Mouse (Mus musculus): ENCODE results near the gene Mavs. TPM values are rescaled to one million over a fixed set of nuclear protein-coding genes. Genes with fewer than 3 reads are reported as not detected.

Gene Mavs
- 18.4 and 19.6 TPM in 2 replicates for polyA plus RNA-seq (2014; fragmentation: Nextera tagmentation; extraction: Ambion mirVana)

DNA sequence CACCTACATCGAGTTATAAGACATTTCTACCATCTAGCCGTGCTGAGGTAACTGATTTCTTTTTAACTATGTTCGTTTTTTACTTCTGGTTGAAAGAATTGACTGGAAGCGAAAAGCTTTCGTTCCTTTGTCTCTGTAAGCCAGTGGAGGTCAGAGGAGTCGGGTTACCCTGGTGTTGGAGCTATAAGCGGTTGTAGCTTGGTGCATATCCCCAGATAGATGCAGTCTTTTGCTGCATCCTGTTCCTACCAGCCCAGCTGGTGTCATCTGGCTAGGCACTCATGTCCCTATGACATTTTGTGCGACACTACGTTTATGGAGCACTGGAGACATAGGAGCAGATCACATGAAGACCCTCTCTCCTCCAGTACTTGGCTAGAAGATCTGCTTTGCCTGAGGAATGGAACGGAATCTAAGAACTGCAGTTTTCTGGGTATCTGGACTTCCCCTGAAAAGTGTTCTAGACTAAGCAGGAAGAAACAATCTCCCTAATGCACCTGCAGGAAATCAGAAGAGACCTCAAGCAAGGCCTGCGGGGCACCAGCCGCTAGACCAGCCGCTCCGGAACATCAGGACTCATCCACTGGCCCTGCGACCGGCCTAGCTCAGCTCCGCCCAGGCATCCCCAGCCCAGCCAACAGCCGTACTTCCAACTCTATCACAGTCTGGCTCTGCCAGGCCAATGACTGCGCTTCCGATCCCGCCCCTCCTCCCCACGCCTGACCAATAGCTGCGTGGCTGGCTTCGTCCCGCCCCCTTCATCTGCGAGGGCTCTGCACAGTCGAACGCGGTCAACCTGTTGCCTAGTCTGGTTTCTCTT is at the start of gene Mavs:
Gene Mavs, plus strand, starts transcription at position 757 of the 820 bp plus-strand sequence.
- H3K36me3 ChIP-seq (ENCODE audit: control insufficient read depth, insufficient read depth, low read length) = no peaks in the 10 kb centered on the region
- H3K4me1 ChIP-seq (ENCODE audit: control insufficient read depth, insufficient read depth, low read length) = peaks cover 15% of the 10 kb centered on the region
- peak within 1 kb of the TSS; percentile 63 for H3K27ac ChIP-seq (replicated peaks; ENCODE audit: low read depth, low read length)
- H3K4me2 ChIP-seq (ENCODE audit: low read depth, low read length) = peak within 1 kb of the TSS; percentile 78
- no peaks in the 10 kb centered on the region for H3K27me3 ChIP-seq (replicated peaks; ENCODE audit: control insufficient read depth, insufficient read depth, low read length)
- WGBS = 8% methylated on average over 27 of the region's 29 CpGs
- peak within 1 kb of the TSS; percentile 64 for H3K4me3 ChIP-seq (ENCODE audit: low read depth, low read length)
- ATAC-seq (ENCODE audit: low read depth) = peak; percentile 100
- DNase-seq (ENCODE audit: low spot score) = peak; percentile 98
- peak within 1 kb of the TSS; percentile 84 for H3K9ac ChIP-seq (ENCODE audit: low read depth, low read length)
- H3K9me3 ChIP-seq (ENCODE audit: control insufficient read depth, low read length) = no peaks in the 10 kb centered on the region

- H3K9me3 ChIP-seq (ENCODE audit: control insufficient read depth, low read length) = no peaks in the 10 kb centered on the region
- H3K27ac ChIP-seq (replicated peaks; ENCODE audit: low read depth, low read length) = peak overlapping the region; percentile 61; the same call in 1 of the 2 replicates
- H3K9ac ChIP-seq (ENCODE audit: low read depth, low read length) = peak overlapping the region; percentile 78
- peaks cover under 1% of the 10 kb centered on the region; the same call in 1 of the 2 replicates for H3K36me3 ChIP-seq (ENCODE audit: control insufficient read depth, insufficient read depth, low read length)
- 3% methylated on average over 12 of the region's 14 CpGs for WGBS
- no peaks in the 10 kb centered on the region for H3K27me3 ChIP-seq (replicated peaks; ENCODE audit: control insufficient read depth, insufficient read depth, low read length)
- peak overlapping the region; percentile 77 for H3K4me2 ChIP-seq (ENCODE audit: low read depth, low read length)
- ATAC-seq (ENCODE audit: low read depth) (peak; percentile 2; the same call in 1 of the 2 replicates), DNase-seq (ENCODE audit: low spot score) (peak; percentile 57)
- peak overlapping the region; percentile 74 for H3K4me3 ChIP-seq (ENCODE audit: low read depth, low read length)
- peaks cover 30% of the 10 kb centered on the region for H3K4me1 ChIP-seq (ENCODE audit: control insufficient read depth, insufficient read depth, low read length)
These were observed 47.5 kb upstream of the Mavs start for GRCm38 (mm10) chr2:131186343-131186742.

DNA sequence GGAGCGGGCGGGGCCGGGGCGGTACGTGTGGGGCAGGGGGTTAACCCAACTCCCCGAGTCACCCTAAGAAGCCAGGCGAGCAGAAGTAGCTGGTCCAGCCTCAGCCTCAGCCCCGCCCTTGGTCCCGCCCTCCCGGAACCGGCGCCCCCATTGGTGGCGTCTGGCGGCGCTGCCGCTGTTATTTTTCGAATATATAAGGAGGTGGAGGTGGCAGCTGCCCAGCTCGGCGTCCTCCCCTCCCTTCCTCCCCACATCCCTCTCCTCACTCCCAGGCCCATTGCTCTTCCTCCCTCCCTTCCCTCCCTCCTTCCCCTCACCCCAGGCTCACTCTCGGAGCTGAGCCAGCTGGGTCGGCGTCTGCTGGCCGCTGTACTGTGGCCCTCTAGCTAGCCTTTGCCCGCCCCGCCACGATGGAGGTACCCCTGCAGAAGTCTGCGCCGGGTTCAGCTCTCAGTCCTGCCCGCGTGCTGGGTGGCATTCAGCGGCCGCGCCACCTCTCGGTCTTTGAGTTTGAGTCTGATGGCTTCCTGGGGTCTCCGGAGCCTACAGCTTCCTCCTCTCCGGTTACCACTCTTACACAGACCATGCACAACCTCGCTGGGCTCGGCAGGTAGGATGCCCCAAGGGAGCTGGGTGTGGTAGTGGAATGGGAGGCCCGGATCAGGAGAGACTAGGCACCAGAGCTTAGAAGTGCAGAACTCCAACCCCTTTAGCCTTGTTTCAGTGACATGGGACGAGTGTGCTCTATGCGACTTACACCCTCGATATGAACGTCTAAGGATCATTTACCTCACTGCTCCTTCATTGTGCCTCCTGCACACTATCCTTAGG is 46.9 kb upstream of the Mavs start, which contains the start of the genes Cdc25b and Spef1:
Gene Cdc25b, plus strand, starts transcription at position 179 of the 831 bp plus-strand sequence.
Gene Spef1, minus strand, starts transcription at position 512 of the 831 bp plus-strand sequence.
- DNase-seq (ENCODE audit: low spot score) (peak; percentile 93), ATAC-seq (ENCODE audit: low read depth) (peak; percentile 90)
- Histone ChIP-seq H3K4me2 (ENCODE audit: low read depth, low read length) (peak within 1 kb of the TSS; percentile 77), H3K4me1 (ENCODE audit: control insufficient read depth, insufficient read depth, low read length) (peaks cover 30% of the 10 kb centered on the region), H3K9ac (ENCODE audit: low read depth, low read length) (peak within 1 kb of the TSS; percentile 78), H3K4me3 (ENCODE audit: low read depth, low read length) (peak within 1 kb of the TSS; percentile 74), H3K27me3 (replicated peaks; ENCODE audit: control insufficient read depth, insufficient read depth, low read length) (no peaks in the 10 kb centered on the region), H3K9me3 (ENCODE audit: control insufficient read depth, low read length) (no peaks in the 10 kb centered on the region), H3K27ac (replicated peaks; ENCODE audit: low read depth, low read length) (peak within 1 kb of the TSS; percentile 74), H3K36me3 (ENCODE audit: control insufficient read depth, insufficient read depth, low read length) (peaks cover 7% of the 10 kb centered on the region)
- 2% methylated on average over 32 of the region's 43 CpGs for WGBS

DNA sequence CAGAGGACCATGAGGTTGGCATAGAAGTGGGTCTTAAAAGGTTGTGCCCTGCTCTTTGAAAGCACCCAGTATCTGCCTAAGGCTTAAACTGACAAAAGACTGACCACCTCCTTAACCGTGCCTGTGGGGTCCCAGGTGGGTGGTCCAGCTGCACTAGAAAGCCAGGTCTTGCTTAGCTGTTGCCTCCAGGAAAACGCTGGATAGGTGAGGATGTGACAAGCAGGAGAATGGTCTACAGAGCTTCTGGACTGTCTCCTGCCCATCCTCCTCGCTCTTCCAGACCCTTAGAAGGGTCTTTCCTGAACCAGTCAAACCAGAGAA is 46.3 kb upstream of the Mavs start:
- Histone ChIP-seq H3K4me3 (ENCODE audit: low read depth, low read length) (peak overlapping the region; percentile 74), H3K4me2 (ENCODE audit: low read depth, low read length) (peak overlapping the region; percentile 77), H3K36me3 (ENCODE audit: control insufficient read depth, insufficient read depth, low read length) (peaks cover 13% of the 10 kb centered on the region), H3K27ac (replicated peaks; ENCODE audit: low read depth, low read length) (peak overlapping the region; percentile 74; the same call in 1 of the 2 replicates), H3K9ac (ENCODE audit: low read depth, low read length) (peak overlapping the region; percentile 78), H3K27me3 (replicated peaks; ENCODE audit: control insufficient read depth, insufficient read depth, low read length) (no peaks in the 10 kb centered on the region), H3K9me3 (ENCODE audit: control insufficient read depth, low read length) (no peaks in the 10 kb centered on the region), H3K4me1 (ENCODE audit: control insufficient read depth, insufficient read depth, low read length) (peaks cover 30% of the 10 kb centered on the region)
- WGBS = 26% methylated on average over 3 of the region's 3 CpGs
- DNase-seq (ENCODE audit: low spot score) (no peak), ATAC-seq (ENCODE audit: low read depth) (no peak)

GRCm38 (mm10) chr2:131188311-131188710 is 45.6 kb upstream of the Mavs start:
- Histone ChIP-seq H3K4me2 (ENCODE audit: low read depth, low read length) (peak overlapping the region; percentile 77; the same call in 1 of the 2 replicates), H3K4me1 (ENCODE audit: control insufficient read depth, insufficient read depth, low read length) (peaks cover 30% of the 10 kb centered on the region), H3K9me3 (ENCODE audit: control insufficient read depth, low read length) (no peaks in the 10 kb centered on the region), H3K36me3 (ENCODE audit: control insufficient read depth, insufficient read depth, low read length) (peaks cover 20% of the 10 kb centered on the region), H3K9ac (ENCODE audit: low read depth, low read length) (no peak overlapping the region), H3K27ac (replicated peaks; ENCODE audit: low read depth, low read length) (no peak overlapping the region), H3K4me3 (ENCODE audit: low read depth, low read length) (no peak overlapping the region), H3K27me3 (replicated peaks; ENCODE audit: control insufficient read depth, insufficient read depth, low read length) (no peaks in the 10 kb centered on the region)
- 94% methylated on average over 5 of the region's 5 CpGs for WGBS
- no peak for ATAC-seq (ENCODE audit: low read depth)
- no peak for DNase-seq (ENCODE audit: low spot score)

DNA sequence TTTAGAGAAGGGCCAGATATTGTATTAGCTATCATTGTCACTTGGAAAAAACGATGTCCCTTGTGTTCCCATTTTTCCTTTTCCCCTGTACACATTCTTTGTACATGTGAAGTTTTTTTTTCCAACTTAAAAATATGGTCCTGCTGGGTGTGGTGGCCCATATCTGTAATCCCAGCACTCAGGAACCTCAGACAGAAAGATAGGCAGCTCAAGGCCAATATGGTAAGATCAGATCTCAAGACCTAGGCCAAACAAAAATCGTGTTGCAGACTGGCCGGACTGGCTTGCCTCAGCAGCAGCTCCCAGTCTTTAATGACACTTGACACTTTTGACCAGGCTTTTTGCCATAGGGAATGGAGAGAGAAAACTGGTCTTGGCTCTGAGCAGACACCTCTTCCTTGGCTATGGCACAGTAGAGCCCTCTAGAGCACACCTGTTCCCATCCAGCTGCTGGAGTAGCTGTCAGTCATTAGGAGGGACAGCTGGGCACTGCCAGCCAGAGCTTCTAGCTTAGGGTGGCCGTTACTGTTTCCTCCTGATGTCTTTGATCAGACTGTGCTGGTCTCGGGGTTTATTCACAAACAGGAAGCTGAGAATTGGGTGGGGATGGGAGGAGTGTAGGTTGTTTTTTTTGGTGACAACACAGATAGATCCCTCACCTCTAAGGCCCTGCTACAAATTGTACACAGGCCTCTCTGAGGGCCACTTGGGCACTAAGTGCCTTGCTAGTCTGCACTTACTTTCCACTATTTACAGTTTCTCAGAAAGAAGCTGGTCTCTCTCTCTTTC is 44.1 kb upstream of the Mavs start:
- H3K4me2 ChIP-seq (ENCODE audit: low read depth, low read length) = no peak overlapping the region
- H3K4me1 ChIP-seq (ENCODE audit: control insufficient read depth, insufficient read depth, low read length) = peaks cover 30% of the 10 kb centered on the region
- no peak for ATAC-seq (ENCODE audit: low read depth)
- H3K36me3 ChIP-seq (ENCODE audit: control insufficient read depth, insufficient read depth, low read length) = peaks cover 34% of the 10 kb centered on the region
- DNase-seq (ENCODE audit: low spot score) = peak; percentile 67
- H3K9ac ChIP-seq (ENCODE audit: low read depth, low read length) = peak overlapping the region; percentile 8; the same call in 1 of the 2 replicates
- no peaks in the 10 kb centered on the region for H3K27me3 ChIP-seq (replicated peaks; ENCODE audit: control insufficient read depth, insufficient read depth, low read length)
- 45% methylated on average over 5 of the region's 5 CpGs for WGBS
- H3K4me3 ChIP-seq (ENCODE audit: low read depth, low read length) = no peak overlapping the region
- no peaks in the 10 kb centered on the region for H3K9me3 ChIP-seq (ENCODE audit: control insufficient read depth, low read length)
- peak overlapping the region; percentile 70; the same call in 1 of the 2 replicates for H3K27ac ChIP-seq (replicated peaks; ENCODE audit: low read depth, low read length)

DNA sequence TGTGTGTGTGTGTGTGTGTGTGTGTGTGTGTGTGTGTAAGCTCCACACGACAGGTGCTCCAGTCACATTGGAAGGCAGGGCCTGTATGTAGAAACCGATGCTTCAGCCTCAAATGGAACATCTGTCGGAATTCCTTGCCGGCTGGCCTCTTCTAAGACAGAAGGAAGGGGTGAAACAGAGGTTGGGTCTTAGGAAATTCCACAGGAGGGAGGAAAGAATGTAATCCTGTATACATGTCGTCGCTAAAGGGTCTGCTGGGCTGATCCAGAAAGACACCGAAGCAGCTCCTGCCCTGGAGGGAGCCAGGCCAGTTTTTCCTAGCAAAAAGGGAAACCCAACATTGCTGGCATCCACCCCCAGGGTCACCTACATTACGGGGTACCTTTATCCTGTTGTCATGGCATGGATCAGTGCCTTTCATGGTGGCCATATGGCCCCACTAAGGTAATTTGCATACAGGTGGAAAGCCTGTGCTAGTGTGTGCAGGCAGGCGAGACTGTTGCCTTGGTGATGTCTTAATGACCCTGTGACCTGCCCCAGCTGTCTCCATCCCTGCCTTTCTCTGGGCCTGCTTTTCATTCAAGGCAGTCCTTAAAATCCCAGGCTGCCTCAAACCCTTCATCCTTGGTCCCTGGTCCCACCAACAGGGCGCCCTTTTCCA is 43.4 kb upstream of the Mavs start:
- Histone ChIP-seq H3K27ac (replicated peaks; ENCODE audit: low read depth, low read length) (peak overlapping the region; percentile 70), H3K9me3 (ENCODE audit: control insufficient read depth, low read length) (no peaks in the 10 kb centered on the region), H3K27me3 (replicated peaks; ENCODE audit: control insufficient read depth, insufficient read depth, low read length) (no peaks in the 10 kb centered on the region), H3K9ac (ENCODE audit: low read depth, low read length) (peak overlapping the region; percentile 25), H3K4me3 (ENCODE audit: low read depth, low read length) (no peak overlapping the region), H3K4me2 (ENCODE audit: low read depth, low read length) (no peak overlapping the region), H3K4me1 (ENCODE audit: control insufficient read depth, insufficient read depth, low read length) (peaks cover 30% of the 10 kb centered on the region), H3K36me3 (ENCODE audit: control insufficient read depth, insufficient read depth, low read length) (peaks cover 41% of the 10 kb centered on the region)
- WGBS = 18% methylated on average over 10 of the region's 10 CpGs
- ATAC-seq (ENCODE audit: low read depth) (peak; percentile 46), DNase-seq (ENCODE audit: low spot score) (peak; percentile 82)

Data from embryonic facial prominence, embryonic 14.5 days (tissue).